Mouse (Mus musculus) kidney, postnatal 10 days (tissue): ENCODE data around the gene Hdx.
A peak's percentile ranks its signal among the peaks of the same experiment; 100 is the strongest.

ENCODE experiments used
- DNase-seq: peaks from one replicate; pipeline ENCODE4 v3.0.0; 2021; ENCODE audit warnings: mixed read lengths

Hdx gene

GRCm38 (mm10) chrX:111696356-111697282 lies at the start of gene Hdx:
TSS of gene Hdx (minus strand) at chrX:111697079.
- peak; percentile 76 for DNase-seq

DNA sequence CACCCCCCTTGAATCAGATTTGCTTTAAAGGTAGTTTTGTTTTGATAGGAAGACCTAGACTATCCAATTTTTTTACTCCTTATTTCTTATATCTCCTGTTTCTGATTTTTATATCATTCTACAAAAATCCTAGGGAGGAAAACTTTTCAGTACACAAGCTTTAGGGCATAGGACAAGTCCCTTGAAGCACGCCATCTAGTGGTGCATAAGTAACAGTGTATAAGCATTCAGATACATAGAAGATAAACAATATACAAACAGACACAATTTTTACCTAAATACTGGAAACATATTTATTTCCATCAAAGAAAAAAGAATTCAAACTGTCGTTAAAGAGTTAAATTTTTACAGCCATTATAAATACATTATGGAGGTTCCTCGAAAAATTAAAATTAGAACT lies 11.2 kb downstream of the Hdx start:
- no peak for DNase-seq

DNA sequence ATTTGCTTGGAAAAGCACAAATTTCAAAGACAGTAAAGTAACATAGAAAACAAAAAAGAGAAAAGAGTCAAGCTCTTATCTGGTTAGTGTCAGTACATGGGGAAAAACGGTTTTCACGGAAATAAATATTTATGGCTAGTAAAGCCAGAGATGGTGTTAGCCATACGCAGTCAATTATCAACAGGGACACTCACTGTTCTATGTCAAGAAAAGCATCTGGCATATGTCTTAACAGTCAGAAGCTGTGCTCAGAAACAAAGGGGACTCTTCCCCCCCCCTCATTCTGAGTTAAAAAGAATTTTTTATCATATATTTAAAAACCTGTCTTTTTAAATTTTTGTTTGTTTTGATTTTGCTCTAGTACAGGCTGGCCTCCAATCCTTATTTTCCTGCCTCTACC lies 25.2 kb downstream of the Hdx start:
- no peak for DNase-seq

- DNase-seq = no peak
Measured at GRCm38 (mm10) chrX:111660381-111660780, 36.5 kb downstream of the Hdx start.

DNA sequence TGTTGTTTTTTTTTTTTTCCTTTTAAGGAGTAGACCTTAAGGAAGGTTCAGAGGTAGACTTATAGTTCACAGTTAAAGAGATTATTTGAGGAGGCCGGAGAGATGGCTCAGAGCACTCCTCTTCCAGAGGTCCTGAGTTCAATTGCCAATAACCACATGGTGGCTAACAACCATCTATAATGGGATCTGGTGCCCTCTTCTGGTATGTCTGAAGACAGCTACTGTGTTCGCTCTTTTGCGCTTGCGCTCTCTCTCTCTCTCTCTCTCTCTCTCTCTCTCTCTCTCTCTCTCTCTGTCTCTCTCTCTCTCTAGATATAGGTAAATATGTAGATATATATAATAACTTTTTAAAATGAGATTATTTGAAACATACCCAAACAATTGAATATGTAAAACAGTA lies 38.2 kb downstream of the Hdx start:
- DNase-seq = no peak

DNA sequence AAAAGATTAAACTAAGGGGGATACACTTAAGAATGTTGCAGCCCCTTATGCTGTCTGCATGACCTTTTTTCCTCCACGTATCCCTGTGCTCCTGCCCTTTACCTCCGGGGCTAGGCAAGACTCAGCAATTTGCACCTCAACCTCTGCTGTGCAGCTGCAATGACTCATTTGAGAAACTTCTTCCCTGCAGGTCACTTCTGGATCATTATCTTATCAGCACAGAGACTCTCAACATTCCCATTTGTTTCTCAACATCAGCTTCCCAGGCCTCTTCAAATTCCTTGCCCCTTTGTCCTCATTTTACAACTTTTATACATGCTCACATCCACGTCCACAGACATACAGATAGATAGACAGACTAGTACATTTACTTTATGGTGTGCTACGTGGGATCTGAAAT lies 51.9 kb downstream of the Hdx start:
- DNase-seq = no peak

DNA sequence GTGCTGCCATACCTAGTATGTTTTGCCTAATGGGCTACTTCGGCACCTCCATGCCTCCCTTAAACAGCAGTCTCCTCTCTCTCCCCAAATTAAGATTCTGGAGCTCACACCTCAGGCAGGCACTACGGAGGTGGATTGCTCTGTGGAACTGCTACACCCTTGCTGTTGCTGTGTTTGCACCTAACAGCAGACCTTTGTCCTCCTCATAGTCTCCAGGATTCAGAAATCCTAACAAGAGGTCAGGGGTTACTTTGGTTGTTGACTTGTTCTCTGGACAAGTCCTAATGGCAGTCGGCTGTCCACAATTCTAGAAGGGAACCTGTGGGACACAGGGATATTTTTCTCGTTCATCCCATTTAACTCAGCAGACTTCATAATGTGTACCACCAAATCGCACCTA lies 56.3 kb downstream of the Hdx start:
- DNase-seq = no peak

- no peak for DNase-seq
Measured at GRCm38 (mm10) chrX:111597631-111598161, 99.2 kb downstream of the Hdx start.

DNA sequence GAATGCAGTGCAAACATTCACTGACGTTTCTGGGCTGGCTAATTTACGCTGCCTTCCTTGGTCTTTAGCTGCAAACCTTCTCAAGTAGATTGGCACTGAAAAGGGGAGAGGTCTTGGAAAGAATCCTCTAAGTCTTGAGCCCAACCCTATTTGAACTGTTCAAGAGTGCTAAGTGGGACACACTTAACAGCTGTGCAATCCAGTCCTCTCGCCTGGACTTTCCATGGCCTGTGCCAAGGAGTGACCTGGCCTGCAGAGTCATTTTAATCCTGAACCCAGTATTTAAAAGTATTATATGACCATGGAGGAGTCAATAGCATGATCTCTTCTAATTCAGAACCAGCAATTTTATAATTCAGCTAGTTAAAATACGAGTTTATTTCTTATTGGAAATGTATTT lies 109.3 kb downstream of the Hdx start:
- DNase-seq = no peak

- no peak for DNase-seq
Measured at GRCm38 (mm10) chrX:111577044-111577443, 119.8 kb downstream of the Hdx start.

- DNase-seq = no peak
Measured at GRCm38 (mm10) chrX:111537859-111538258, 159.0 kb downstream of the Hdx start, which contains the start of gene Rps6ka6. TSS of gene Rps6ka6 (minus strand) at chrX:111537959.
